Mouse (Mus musculus) testis, adult 2 months (tissue): ENCODE measurements at regions not wholly inside any gene's neighbourhood (a gene's known extent, or its start where the extent isn't known, plus 50 kb on each side); places are given as distances from the start of the nearest gene placed in this dataset.

Experiments
- H3K27ac ChIP-seq: fragments of 200-500 bp; 2 replicates; pipeline ENCODE4 v1.5.1; 2012; ENCODE audit warnings: low read depth, low read length; ENCODE audit not compliant: control insufficient read depth, insufficient read depth
- H3K27me3 ChIP-seq: fragments of 200-500 bp; 2 replicates; pipeline ENCODE4 v1.6.1; 2012; ENCODE audit warnings: mild to moderate bottlenecking, low read length, moderate library complexity; ENCODE audit not compliant: control insufficient read depth, insufficient read depth
- H3K36me3 ChIP-seq: fragments of 200-500 bp; 2 replicates; pipeline ENCODE4 v1.6.1; 2012; ENCODE audit warnings: mild to moderate bottlenecking, low read length; ENCODE audit not compliant: control insufficient read depth, insufficient read depth
- H3K4me1 ChIP-seq: fragments of 200-500 bp; 2 replicates; pipeline ENCODE4 v1.6.1; 2012; ENCODE audit warnings: low read length; ENCODE audit not compliant: control insufficient read depth, insufficient read depth
- H3K4me3 ChIP-seq: fragments of 200-500 bp; 2 replicates; pipeline ENCODE4 v1.5.1; 2012; ENCODE audit warnings: low read depth, mild to moderate bottlenecking, low read length, moderate library complexity, mixed read lengths; ENCODE audit not compliant: control insufficient read depth
- CTCF ChIP-seq: fragments of 200-500 bp; IDR thresholded peaks from 2 replicates; pipeline ENCODE4 v1.5.1; 2012; ENCODE audit warnings: low read depth, mild to moderate bottlenecking, inconsistent platforms, low read length, moderate library complexity; ENCODE audit not compliant: control insufficient read depth, insufficient read depth, insufficient replicate concordance
- POLR2A ChIP-seq: fragments of 200-500 bp; IDR thresholded peaks from 2 replicates; pipeline ENCODE4 v1.6.1; 2012; ENCODE audit warnings: low read depth, mild to moderate bottlenecking, inconsistent platforms, low read length, moderate library complexity; ENCODE audit not compliant: control insufficient read depth

GRCm38 (mm10) chr16:39285028-39285744 is 392.7 kb downstream of the Igsf11 start:
- no peak overlapping the region for H3K27ac ChIP-seq
- no peak overlapping the region for H3K4me3 ChIP-seq
- TF ChIP-seq CTCF = no peak
- no peak for TF ChIP-seq POLR2A
- H3K4me1 ChIP-seq = no peaks in the 10 kb centered on the region
- no peaks in the 10 kb centered on the region for H3K27me3 ChIP-seq
- H3K36me3 ChIP-seq = no peaks in the 10 kb centered on the region

- no peaks in the 10 kb centered on the region for H3K27me3 ChIP-seq
- no peaks in the 10 kb centered on the region for H3K36me3 ChIP-seq
- no peak overlapping the region for H3K27ac ChIP-seq
- H3K4me1 ChIP-seq = no peaks in the 10 kb centered on the region
- TF ChIP-seq CTCF (no peak), POLR2A (no peak)
- no peak overlapping the region for H3K4me3 ChIP-seq
Measured at GRCm38 (mm10) chr16:39286797-39287565, 394.5 kb downstream of the Igsf11 start.

GRCm38 (mm10) chr16:39298856-39299255 is 406.4 kb downstream of the Igsf11 start:
- Histone ChIP-seq H3K27me3 (no peaks in the 10 kb centered on the region), H3K27ac (no peak overlapping the region), H3K4me1 (peaks cover 3% of the 10 kb centered on the region; the same call in 1 of the 2 replicates), H3K4me3 (no peak overlapping the region), H3K36me3 (no peaks in the 10 kb centered on the region)
- TF ChIP-seq CTCF = no peak
- no peak for TF ChIP-seq POLR2A

- H3K36me3 ChIP-seq = no peaks in the 10 kb centered on the region
- H3K4me3 ChIP-seq = no peak overlapping the region
- no peaks in the 10 kb centered on the region for H3K27me3 ChIP-seq
- H3K27ac ChIP-seq = no peak overlapping the region
- peaks cover 3% of the 10 kb centered on the region; the same call in 1 of the 2 replicates for H3K4me1 ChIP-seq
- no peak for TF ChIP-seq POLR2A
- no peak for TF ChIP-seq CTCF
Measured at GRCm38 (mm10) chr16:39302902-39303361, 410.5 kb downstream of the Igsf11 start.

- H3K27ac ChIP-seq = no peak overlapping the region
- no peaks in the 10 kb centered on the region for H3K27me3 ChIP-seq
- TF ChIP-seq POLR2A = no peak
- no peak for TF ChIP-seq CTCF
- H3K4me3 ChIP-seq = no peak overlapping the region
- H3K4me1 ChIP-seq = peaks cover 3% of the 10 kb centered on the region; the same call in 1 of the 2 replicates
- H3K36me3 ChIP-seq = no peaks in the 10 kb centered on the region
Measured at GRCm38 (mm10) chr16:39303371-39303770, 410.9 kb downstream of the Igsf11 start.

GRCm38 (mm10) chr16:39307951-39308350 is 415.5 kb downstream of the Igsf11 start:
- no peak overlapping the region for H3K4me3 ChIP-seq
- peaks cover 2% of the 10 kb centered on the region; the same call in 1 of the 2 replicates for H3K4me1 ChIP-seq
- no peaks in the 10 kb centered on the region for H3K36me3 ChIP-seq
- no peaks in the 10 kb centered on the region for H3K27me3 ChIP-seq
- no peak for TF ChIP-seq POLR2A
- TF ChIP-seq CTCF = no peak
- no peak overlapping the region for H3K27ac ChIP-seq

GRCm38 (mm10) chr16:39316752-39317594 is 424.5 kb downstream of the Igsf11 start:
- TF ChIP-seq CTCF = peak; percentile 51; the same call in 1 of the 2 replicates
- no peak for TF ChIP-seq POLR2A
- Histone ChIP-seq H3K27me3 (no peaks in the 10 kb centered on the region), H3K36me3 (no peaks in the 10 kb centered on the region), H3K4me1 (no peaks in the 10 kb centered on the region), H3K4me3 (no peak overlapping the region), H3K27ac (no peak overlapping the region)
